Mouse (Mus musculus): ENCODE results near the gene Cldn10. TPM values are rescaled to one million over a fixed set of nuclear protein-coding genes. Genes with fewer than 3 reads are reported as not detected.
A peak's percentile ranks its signal among the peaks of the same experiment; 100 is the strongest.

The Cldn10 gene
- polyA plus RNA-seq, 1 experiment, result 0.31 TPM

DNA sequence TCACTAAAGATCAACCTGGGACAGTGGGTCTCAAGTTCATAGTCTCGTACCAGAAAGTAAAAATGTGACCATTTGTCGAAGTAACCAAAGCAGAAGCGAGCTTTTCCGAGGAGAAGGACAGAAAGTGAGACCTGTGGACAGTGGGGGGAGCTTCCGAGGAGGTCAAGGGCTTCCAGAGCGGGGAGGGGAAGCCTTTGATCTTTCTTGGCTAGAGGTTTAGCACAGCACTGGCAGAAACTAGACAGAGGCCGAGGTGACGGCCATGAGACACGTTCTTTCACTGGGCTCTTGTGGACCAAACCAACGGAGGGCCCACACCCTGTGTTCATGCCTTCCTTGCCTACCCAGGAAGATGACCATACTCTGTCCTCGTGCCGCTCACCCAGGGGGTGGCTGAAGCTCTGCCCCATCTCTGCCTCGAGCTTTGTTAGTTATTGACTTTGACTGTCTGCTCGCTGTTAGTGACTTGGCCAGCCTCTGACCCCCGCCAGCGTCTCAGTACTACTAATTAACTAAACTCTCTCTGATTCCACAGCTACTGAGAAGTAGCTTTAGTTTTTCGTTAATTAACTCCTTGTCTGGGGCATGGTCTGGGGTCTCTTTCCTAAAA, 4.3 kb upstream of the Cldn10 start:
- no peak for TF ChIP-seq CTCF (IDR thresholded peaks at IDR 0.05; ENCODE audit: borderline replicate concordance, extremely low read depth, insufficient read depth, insufficient read length)
- no peak for TF ChIP-seq POLR2A (IDR thresholded peaks at IDR 0.05; ENCODE audit: borderline replicate concordance, extremely low read depth, insufficient read depth, insufficient read length, poor library complexity, severe bottlenecking)
- no peak for DNase-seq (ENCODE audit: low read depth)

- TF ChIP-seq POLR2A (IDR thresholded peaks at IDR 0.05; ENCODE audit: borderline replicate concordance, extremely low read depth, insufficient read depth, insufficient read length, poor library complexity, severe bottlenecking) (no peak), CTCF (IDR thresholded peaks at IDR 0.05; ENCODE audit: borderline replicate concordance, extremely low read depth, insufficient read depth, insufficient read length) (no peak)
- DNase-seq (ENCODE audit: low read depth), result no peak
These were observed 2.5 kb downstream of the Cldn10 start for GRCm38 (mm10) chr14:118790217-118790616.

DNA sequence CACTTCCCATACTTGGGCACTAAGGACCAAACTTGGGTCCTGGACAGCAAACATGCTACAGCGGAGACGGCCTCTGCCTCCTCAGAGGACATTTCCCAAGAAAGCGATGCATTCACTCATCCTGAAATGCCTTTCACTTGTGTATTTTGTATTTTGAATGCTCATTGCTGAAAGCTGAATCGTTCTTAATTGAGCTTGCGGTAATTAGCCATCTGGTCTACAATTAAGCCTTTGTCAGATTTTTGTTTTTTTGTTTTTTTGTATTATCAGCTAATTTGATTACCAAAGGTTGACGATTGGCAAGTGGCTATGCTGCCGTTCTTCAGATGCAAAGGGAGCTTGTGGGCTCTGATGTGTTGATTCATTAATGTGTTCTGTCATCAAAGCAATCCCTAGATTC, 5.2 kb downstream of the Cldn10 start:
- DNase-seq (ENCODE audit: low read depth), result peak; percentile 74
- no peak for TF ChIP-seq CTCF (IDR thresholded peaks at IDR 0.05; ENCODE audit: borderline replicate concordance, extremely low read depth, insufficient read depth, insufficient read length)

DNA sequence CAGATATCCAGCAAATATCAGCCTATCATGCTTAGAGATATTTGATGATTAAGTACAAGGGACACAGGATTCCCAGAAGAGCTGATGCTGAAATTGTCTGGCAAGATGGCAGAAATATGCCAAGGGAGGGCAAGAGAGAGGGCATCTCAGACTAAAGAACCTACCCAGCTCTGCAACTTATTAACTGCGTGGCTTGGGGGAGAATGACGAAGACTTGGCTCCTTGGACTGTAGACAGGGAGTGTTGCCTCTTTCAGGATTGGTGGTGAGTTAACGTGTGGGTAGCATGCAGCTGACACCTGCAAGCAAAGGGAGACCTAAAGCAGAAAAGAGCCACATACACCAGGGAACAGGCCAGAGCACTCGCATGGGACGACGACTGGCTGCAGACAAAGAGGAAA, 5.7 kb downstream of the Cldn10 start:
- DNase-seq (ENCODE audit: low read depth), result no peak
- TF ChIP-seq POLR2A (IDR thresholded peaks at IDR 0.05; ENCODE audit: borderline replicate concordance, extremely low read depth, insufficient read depth, insufficient read length, poor library complexity, severe bottlenecking) (no peak), CTCF (IDR thresholded peaks at IDR 0.05; ENCODE audit: borderline replicate concordance, extremely low read depth, insufficient read depth, insufficient read length) (no peak)

DNA sequence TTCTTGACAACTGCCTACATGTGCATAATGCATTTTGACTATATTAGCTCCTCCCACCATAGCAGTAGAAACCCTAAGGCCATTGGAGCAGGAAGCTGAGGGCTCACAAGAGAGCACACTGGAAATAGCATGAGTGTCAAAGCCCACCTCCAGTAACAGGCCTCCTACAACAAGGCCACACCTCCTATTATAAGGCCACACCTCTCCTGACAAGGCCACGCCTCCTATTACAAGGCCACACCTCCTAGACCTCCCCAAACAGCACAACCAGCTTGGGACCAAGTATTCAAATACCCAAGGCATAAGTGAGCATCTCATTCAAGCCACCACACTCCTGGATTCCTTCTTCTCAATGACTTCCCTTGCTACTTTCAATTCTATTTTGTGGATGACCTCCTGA, 6.5 kb downstream of the Cldn10 start:
- no peak for TF ChIP-seq POLR2A (IDR thresholded peaks at IDR 0.05; ENCODE audit: borderline replicate concordance, extremely low read depth, insufficient read depth, insufficient read length, poor library complexity, severe bottlenecking)
- DNase-seq (ENCODE audit: low read depth), result no peak

DNA sequence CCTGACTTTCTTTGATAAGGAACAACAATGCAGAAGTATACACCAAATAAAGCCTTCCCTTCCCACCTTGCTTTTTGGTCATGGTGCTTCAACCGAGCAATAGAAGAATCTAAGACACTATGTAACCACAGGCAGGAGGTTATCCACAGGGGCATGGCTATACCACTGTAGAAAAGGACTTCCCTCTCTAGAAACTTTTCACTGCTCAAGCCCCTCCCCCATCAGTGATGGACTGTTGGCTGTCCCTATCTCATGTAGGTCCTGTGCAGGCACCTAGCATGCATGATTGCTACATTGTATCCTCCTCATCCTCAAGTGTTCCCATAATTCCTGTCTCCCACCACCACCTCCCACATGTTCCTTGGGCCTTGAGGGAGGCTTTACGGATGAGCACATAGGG, 7.2 kb downstream of the Cldn10 start:
- DNase-seq (ENCODE audit: low read depth), result no peak
- TF ChIP-seq CTCF (IDR thresholded peaks at IDR 0.05; ENCODE audit: borderline replicate concordance, extremely low read depth, insufficient read depth, insufficient read length), result no peak
- TF ChIP-seq POLR2A (IDR thresholded peaks at IDR 0.05; ENCODE audit: borderline replicate concordance, extremely low read depth, insufficient read depth, insufficient read length, poor library complexity, severe bottlenecking), result no peak

- DNase-seq (ENCODE audit: low read depth), result no peak
- TF ChIP-seq POLR2A (IDR thresholded peaks at IDR 0.05; ENCODE audit: borderline replicate concordance, extremely low read depth, insufficient read depth, insufficient read length, poor library complexity, severe bottlenecking) (no peak), CTCF (IDR thresholded peaks at IDR 0.05; ENCODE audit: borderline replicate concordance, extremely low read depth, insufficient read depth, insufficient read length) (no peak)
These were observed 8.4 kb downstream of the Cldn10 start for GRCm38 (mm10) chr14:118795915-118796693.

GRCm38 (mm10) chr14:118796694-118797058, 9.0 kb downstream of the Cldn10 start:
- DNase-seq (ENCODE audit: low read depth), result no peak
- TF ChIP-seq POLR2A (IDR thresholded peaks at IDR 0.05; ENCODE audit: borderline replicate concordance, extremely low read depth, insufficient read depth, insufficient read length, poor library complexity, severe bottlenecking) (no peak), CTCF (IDR thresholded peaks at IDR 0.05; ENCODE audit: borderline replicate concordance, extremely low read depth, insufficient read depth, insufficient read length) (no peak)

GRCm38 (mm10) chr14:118797270-118797669, 9.6 kb downstream of the Cldn10 start:
- DNase-seq (ENCODE audit: low read depth), result no peak
- TF ChIP-seq CTCF (IDR thresholded peaks at IDR 0.05; ENCODE audit: borderline replicate concordance, extremely low read depth, insufficient read depth, insufficient read length) (no peak), POLR2A (IDR thresholded peaks at IDR 0.05; ENCODE audit: borderline replicate concordance, extremely low read depth, insufficient read depth, insufficient read length, poor library complexity, severe bottlenecking) (no peak)

DNA sequence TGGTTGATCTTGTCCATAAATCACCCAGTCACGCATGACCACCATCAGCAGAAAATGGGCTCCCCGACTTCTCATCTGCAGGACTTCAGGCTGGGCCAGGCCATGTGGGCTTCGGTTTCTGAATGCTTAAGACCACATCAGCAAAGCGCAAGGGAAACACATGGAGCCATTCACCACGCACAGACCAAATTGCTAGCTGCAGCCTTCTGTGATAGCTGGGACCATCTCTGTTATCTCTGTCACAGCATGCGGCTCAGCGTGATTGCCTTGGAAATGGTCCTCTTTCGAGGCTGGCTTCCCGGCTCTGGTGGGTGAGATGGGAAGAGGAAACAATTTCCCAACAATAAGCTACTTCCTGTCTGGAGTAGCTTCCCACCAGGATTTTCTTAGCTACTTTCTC, 12.2 kb downstream of the Cldn10 start:
- TF ChIP-seq CTCF (IDR thresholded peaks at IDR 0.05; ENCODE audit: borderline replicate concordance, extremely low read depth, insufficient read depth, insufficient read length) (no peak), POLR2A (IDR thresholded peaks at IDR 0.05; ENCODE audit: borderline replicate concordance, extremely low read depth, insufficient read depth, insufficient read length, poor library complexity, severe bottlenecking) (no peak)

GRCm38 (mm10) chr14:118803936-118804335, 16.2 kb downstream of the Cldn10 start:
- TF ChIP-seq CTCF (IDR thresholded peaks at IDR 0.05; ENCODE audit: borderline replicate concordance, extremely low read depth, insufficient read depth, insufficient read length) (no peak), POLR2A (IDR thresholded peaks at IDR 0.05; ENCODE audit: borderline replicate concordance, extremely low read depth, insufficient read depth, insufficient read length, poor library complexity, severe bottlenecking) (no peak)
- peak; percentile 31 for DNase-seq (ENCODE audit: low read depth)

More for the DNA sequence above, 12.2 kb downstream of the Cldn10 start:
- DNase-seq (ENCODE audit: low read depth), result no peak

DNA sequence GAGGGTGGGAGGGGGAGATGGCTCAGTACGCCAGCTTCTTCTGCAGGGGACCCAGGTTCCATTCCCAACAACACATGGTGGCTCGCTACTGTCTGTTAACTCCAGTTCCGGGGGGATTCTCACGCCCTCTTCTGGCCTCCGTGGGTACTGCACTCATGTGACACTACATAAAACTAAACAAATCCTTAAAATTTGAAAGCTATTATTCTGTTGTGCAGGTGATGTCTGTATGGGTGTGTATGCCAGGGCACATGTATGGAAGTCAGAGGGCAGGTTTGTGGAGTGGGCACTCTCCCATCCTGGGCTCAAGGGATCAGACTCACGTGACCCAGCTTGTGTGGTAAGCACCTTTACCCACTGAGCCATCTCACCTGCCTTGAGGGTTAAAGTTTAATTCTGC, 16.6 kb downstream of the Cldn10 start:
- DNase-seq (ENCODE audit: low read depth), result no peak
- TF ChIP-seq CTCF (IDR thresholded peaks at IDR 0.05; ENCODE audit: borderline replicate concordance, extremely low read depth, insufficient read depth, insufficient read length), result peak; percentile 57
- TF ChIP-seq POLR2A (IDR thresholded peaks at IDR 0.05; ENCODE audit: borderline replicate concordance, extremely low read depth, insufficient read depth, insufficient read length, poor library complexity, severe bottlenecking), result no peak

Measured in brain, embryonic 14.5 days (tissue).